Mouse (Mus musculus) heart, adult 8-10 months (tissue): Measurements from ENCODE around the gene Helz2. TPM values are rescaled to one million over a fixed set of nuclear protein-coding genes. Genes with fewer than 3 reads are reported as not detected.
"Not testable (repeated sequence)": the region's sequence is repeated elsewhere in the genome, so short reads cannot be mapped to it uniquely, and the experiment has no call there.

Experiments
- DNase-seq: peaks from one replicate; pipeline ENCODE4 v3.0.0; 2022; ENCODE audit warnings: low spot score
- total RNA-seq, 4 experiments: library from RNA; stranded (reverse); gene quantifications; 2 replicates each; pipeline ENCODE4 v1.2.4; 2022

Gene Helz2
- total RNA-seq, 4 experiments from 2014 or later: 7.9 to 9.5 (median 9.0) TPM

DNA sequence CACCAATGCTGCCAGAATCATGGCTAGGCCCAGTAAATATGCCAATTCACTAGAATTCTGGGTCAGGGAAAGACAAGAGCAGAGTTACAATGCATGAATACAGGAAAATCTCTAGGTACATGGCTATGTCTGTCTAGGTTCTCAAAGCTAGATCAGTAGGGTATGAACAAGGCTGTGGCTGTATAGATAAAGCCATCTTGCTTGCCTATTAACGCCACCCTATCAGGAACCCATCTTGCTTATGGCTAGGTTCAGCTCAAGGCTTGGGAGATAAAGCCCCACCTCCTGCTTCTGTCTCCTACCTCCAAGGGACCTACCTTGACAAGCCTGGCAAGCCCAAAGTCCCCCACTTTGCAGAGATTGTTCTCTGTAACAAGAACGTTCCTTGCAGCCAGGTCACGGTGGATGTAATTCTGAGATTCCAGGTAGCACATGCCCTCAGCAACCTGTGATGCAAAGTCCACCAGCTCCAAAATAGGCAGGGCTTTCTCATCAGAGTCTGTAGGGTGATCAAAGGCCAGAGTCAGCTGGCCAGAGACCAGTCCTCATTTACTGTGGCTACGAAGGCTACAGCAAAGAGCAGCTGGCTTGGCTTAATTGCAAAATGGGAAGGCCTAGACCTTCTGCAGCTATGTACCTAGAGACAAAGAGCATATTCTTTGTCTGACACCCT lies 45.1 kb downstream of the Helz2 start:
- no peak for DNase-seq

DNA sequence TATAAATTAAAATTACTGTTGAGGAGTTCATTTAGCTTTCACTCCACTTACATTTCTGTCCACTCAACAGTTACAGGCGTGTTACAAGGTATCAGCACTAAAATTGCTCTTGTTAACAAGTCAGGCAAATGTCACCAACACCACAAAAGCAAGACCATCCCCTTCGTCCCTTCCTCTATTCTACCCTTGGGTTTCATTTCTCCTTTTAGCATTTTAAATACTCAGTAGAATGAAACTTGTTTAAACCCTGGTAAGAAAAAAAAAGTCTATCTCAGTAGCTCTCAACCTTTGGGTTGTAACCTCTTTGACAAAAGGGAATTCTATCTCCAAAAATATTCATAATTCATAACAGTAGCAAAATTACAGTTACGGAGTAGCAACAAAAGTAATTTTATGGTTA lies 48.8 kb downstream of the Helz2 start:
- DNase-seq: no peak

DNA sequence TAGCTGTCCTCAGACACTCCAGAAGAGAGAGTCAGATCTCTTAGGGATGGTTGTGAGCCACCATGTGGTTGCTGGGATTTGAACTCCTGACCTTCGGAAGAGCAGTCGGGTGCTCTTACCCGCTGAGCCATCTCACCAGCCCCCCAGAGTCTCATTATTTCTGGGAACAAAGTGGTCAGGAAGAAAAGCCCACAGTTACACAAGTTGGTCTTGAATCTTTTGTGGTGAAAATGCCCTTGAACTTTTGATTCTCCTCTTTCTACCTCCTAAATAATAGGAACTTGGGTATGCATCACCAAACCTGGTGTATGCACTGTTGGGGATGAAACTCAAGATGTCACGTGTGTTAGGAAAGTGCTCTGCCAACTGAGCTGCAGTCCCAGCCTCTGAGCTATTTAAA lies 49.9 kb downstream of the Helz2 start:
- DNase-seq: no peak

DNA sequence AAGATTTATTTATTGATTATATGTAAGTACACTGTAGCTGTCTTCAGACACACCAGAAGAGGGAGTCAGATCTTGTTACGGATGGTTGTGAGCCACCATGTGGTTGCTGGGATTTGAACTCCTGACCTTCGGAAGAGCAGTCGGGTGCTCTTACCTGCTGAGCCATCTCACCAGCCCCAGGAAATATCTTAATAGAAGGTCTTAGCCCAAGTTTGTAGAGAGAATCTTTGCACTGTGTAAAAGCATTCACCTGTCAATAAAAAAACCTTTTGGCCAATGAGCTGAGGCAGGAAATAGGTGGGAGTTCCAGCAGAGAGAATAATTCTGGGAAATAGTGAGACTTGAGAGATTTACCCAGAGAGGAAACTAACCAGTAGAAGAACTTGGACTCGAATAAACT lies 50.4 kb downstream of the Helz2 start:
- not testable (repeated sequence) for DNase-seq

DNA sequence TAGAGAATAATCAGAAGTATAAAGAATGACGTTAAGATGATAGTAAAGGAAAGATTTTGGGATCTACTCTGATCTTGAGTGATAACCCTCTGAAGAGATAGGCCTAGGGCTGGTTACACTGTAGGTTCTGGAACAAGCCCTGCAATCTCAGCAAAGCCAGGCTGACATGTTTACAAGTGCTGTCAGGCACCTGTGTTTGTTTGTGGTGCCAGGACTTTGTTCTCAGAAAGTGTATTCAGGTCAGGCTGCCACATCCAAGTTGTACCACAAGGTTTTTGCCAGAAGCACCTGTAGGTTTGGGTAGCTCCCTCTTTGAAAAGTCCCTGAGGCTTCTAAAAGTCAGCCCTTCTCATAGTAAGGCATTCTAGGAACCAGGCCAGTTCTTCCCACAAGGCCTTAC lies 52.5 kb downstream of the Helz2 start:
- no peak for DNase-seq

DNA sequence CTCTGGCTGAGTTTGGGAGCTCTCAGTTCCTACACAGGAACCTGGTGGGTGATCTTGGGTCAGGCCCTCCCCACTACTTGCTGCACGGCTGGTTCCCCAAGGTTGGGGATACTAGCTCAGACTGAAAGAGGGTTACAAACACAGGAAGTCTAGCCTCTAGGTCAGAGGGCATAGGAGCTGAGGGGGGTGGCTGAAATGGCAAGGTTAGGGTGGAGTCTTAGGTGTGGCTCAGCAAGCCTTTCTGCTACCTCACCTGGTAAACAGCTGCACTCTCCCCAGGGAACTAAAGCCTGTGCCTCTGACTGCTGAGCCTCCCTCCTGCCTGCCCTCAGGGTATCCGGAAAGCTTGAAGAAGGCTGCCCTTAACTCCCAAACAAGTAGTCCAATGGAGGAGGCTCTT lies 53.1 kb downstream of the Helz2 start:
- DNase-seq: peak; percentile 24

DNA sequence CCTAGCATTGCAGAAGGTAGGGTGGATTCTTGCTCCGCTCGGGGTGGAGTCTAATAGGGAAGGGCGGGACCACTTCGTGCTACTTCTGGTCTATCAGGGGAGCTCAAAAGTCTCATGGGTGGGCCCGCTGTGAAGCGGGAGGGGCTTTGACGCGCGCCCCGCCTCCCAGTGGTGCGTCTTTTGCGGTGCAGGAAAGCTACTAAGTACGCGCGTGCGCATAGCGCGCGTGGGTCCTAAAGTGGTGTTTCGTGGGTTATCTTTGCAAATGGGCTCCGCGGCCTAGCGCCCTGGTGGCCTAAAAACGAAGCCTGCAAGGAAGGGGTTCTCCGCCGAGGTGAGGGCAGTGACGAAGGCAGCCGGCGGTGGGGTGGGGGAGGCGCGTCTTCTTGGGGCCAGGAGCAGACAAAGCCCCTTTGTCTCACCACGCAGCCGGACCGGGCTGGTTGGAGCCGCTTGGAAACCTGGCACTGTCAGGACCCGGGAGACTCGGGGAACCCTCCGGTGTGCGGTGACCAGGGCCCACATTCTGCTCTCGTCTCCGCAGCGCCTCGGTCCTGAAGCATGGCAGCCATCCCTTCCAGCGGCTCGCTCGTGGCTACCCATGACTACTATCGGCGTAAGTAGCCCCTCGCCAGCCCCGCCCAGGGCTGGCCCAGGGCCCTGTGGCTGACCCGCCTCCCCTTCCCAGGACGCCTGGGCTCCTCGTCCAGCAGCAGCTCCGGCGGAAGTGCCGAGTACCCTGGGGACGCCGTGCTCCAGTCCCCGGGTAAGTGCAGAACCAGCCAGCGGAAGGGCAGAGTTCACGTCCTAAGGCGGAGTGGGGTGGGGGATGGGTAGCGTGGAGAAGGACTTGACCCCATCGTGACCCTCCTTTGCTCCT lies 54.5 kb downstream of the Helz2 start, which contains the start of gene Ppdpf:
Ppdpf (plus strand) TSS at position 127 of the 880 bp plus-strand sequence.
- peak; percentile 95 for DNase-seq

DNA sequence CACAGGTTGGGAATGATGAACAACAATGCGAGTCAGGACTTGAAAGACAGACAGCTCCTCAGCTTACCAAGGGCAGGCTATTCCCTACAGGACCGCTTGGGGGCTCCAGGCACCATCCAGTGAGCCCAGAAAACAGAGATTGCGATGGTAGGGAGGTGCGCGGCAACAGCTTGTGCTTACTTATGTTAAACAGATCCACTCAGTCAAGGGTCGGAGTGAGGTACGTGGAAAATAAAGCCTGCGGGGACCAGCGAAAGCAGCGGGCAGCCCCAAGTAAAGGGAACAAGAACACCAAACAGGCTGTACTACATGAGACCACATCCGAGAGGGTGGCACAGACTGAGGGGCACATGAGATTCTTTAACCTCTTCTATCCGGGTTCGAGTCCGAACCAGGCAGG lies 55.2 kb downstream of the Helz2 start:
- peak; percentile 90 for DNase-seq

DNA sequence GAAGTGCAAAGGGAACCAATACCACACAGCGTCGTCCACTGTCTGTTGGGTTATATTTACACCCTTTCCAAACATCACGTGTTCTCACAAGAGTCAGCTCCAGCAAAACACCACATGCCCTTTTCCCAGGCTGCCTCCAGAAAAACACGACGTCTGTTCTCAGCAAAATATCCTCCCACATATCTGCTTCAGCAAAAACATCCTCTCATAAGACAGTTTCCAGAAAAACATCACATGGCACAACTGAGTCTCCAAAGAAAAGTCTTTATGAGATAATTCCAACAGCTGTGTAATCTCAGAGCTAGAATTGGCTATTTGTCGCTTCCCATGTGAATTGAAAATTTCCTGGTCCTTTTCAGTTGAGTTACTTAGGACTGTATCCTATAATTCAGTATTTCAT lies 60.9 kb downstream of the Helz2 start:
- DNase-seq: peak; percentile 36

DNA sequence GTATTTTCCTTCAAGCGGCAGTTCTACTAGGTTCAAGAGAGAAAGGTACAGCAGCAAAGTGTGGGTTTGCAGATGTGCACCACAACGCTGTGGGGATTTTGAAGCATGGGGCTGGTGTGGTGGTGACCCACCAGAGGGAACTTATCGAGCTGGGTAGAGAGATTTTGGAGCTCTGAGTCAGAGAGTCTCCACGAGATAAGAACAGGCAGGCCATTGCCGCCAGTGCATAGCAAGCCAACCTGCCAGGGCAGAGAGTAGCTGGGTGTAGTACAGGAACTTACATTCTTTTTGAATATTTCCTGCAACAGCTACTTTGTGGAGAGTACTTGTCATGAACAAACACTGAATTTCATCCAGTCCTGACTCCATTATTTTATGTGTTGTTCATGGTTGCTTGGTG lies 63.4 kb downstream of the Helz2 start:
- no peak for DNase-seq

DNA sequence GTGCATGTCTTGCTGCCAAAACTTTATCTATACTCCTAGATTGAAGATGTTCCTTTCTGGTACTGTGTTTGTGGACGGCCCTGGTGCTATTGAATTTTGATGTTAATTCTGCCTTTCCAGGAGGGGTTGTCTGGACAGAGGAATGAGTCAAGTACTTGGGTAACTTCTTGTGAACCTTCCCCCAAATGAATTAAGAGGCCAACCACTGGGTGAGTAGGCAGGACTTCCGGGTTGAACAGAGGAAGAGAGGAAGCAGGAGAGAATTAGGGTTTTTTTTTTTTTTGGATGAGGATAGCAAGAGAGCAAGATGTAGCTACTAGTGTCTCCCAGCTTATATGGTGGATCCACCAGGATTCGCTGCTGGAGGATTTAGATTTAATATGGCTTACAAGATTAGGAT lies 63.8 kb downstream of the Helz2 start:
- no peak for DNase-seq

Other genes with a start within 250 kb of the Helz2 start
- gene Chrna4, start 198.5 kb downstream of the Helz2 start, total RNA-seq: not detected
- under 1 TPM in 3 of 4 experiments, not detected in 1; 0.06 to 0.12 (median 0.09) TPM for gene Kcnq2, start 106.7 kb downstream of the Helz2 start, total RNA-seq
- 1,000 to 10,000 TPM; 1,613 to 1,715 (median 1,670) TPM for gene Eef1a2, start 85.0 kb downstream of the Helz2 start, total RNA-seq
- gene Ppdpf, start 54.8 kb downstream of the Helz2 start, total RNA-seq: 10 to 100 TPM; 45.3 to 54.3 (median 52.4) TPM
- gene Ptk6, start 39.2 kb downstream of the Helz2 start, total RNA-seq: not detected
- under 1 TPM; 0.30 to 0.46 (median 0.38) TPM for gene Srms, start 28.8 kb downstream of the Helz2 start, total RNA-seq
- gene Fndc11, start 22.0 kb downstream of the Helz2 start, total RNA-seq: not detected
- 1 to 10 TPM; 6.9 to 8.8 (median 7.7) TPM for gene Gmeb2, start 46.0 kb upstream of the Helz2 start, total RNA-seq
- under 1 TPM in 2 of 4 experiments, not detected in 2; 0.30 to 0.47 TPM for gene Stmn3, start 72.5 kb upstream of the Helz2 start, total RNA-seq
- 10 to 100 TPM in 2 of 4 experiments, 1 to 10 TPM in 2; 8.1 to 13.0 (median 10.0) TPM for gene Rtel1, start 77.7 kb upstream of the Helz2 start, total RNA-seq
- 10 to 100 TPM; 17.4 to 22.9 (median 18.1) TPM for gene Zgpat, start 122.9 kb upstream of the Helz2 start, total RNA-seq
- gene Arfrp1, start 123.4 kb upstream of the Helz2 start, total RNA-seq: 10 to 100 TPM; 50.2 to 56.0 (median 53.9) TPM
- 1 to 10 TPM; 4.6 to 5.1 (median 4.8) TPM for gene Lime1, start 138.1 kb upstream of the Helz2 start, total RNA-seq
- gene Zbtb46, start 217.4 kb upstream of the Helz2 start, total RNA-seq: 10 to 100 TPM in 2 of 4 experiments, 1 to 10 TPM in 2; 8.9 to 11.5 (median 10.5) TPM